Mouse (Mus musculus) midbrain, embryonic 11.5 days (tissue): ENCODE results near the gene Cldn7. TPM values are rescaled to one million over a fixed set of nuclear protein-coding genes. Genes with fewer than 3 reads are reported as not detected.
"Not testable (repeated sequence)": the region's sequence is repeated elsewhere in the genome, so short reads cannot be mapped to it uniquely, and the experiment has no call there.

Experiments
- ATAC-seq: fragments of 200-750 bp; cut with Nextera tagmentation; 2 replicates; pipeline ENCODE4 v1.8.0; 2017; ENCODE audit warnings: moderate TSS enrichment, moderate library complexity; ENCODE audit not compliant: low FRiP score
- DNase-seq: peaks from one replicate; pipeline ENCODE4 v3.0.0; 2015; ENCODE audit warnings: low spot score; ENCODE audit errors: missing footprints
- H3K27ac ChIP-seq: fragments of 300-500 bp; sonication (generic); 2 replicates; pipeline ENCODE4 v1.5.1; 2014; ENCODE audit warnings: low read depth, low read length
- H3K27me3 ChIP-seq: fragments of 300-500 bp; sonication (generic); 2 replicates; pipeline ENCODE4 v1.6.1; 2014; ENCODE audit warnings: mild to moderate bottlenecking, low read length, moderate library complexity, mixed read lengths; ENCODE audit not compliant: control insufficient read depth, insufficient read depth
- H3K36me3 ChIP-seq: fragments of 300-500 bp; sonication (generic); 2 replicates; pipeline ENCODE4 v1.6.1; 2014; ENCODE audit warnings: mild to moderate bottlenecking, low read length, moderate library complexity, mixed read lengths; ENCODE audit not compliant: control insufficient read depth, insufficient read depth
- H3K4me1 ChIP-seq: fragments of 300-500 bp; sonication (generic); 2 replicates; pipeline ENCODE4 v1.6.1; 2014; ENCODE audit warnings: low read length; ENCODE audit not compliant: control insufficient read depth, insufficient read depth
- H3K4me2 ChIP-seq: fragments of 300-500 bp; sonication (generic); 2 replicates; pipeline ENCODE4 v1.6.1; 2014; ENCODE audit warnings: mild to moderate bottlenecking, moderate library complexity
- H3K4me3 ChIP-seq: fragments of 300-500 bp; sonication (generic); 2 replicates; pipeline ENCODE4 v1.5.1; 2014; ENCODE audit warnings: low read depth, low read length
- H3K9ac ChIP-seq: fragments of 300-500 bp; sonication (generic); 2 replicates; pipeline ENCODE4 v1.6.1; 2014; ENCODE audit warnings: low read length
- H3K9me3 ChIP-seq: fragments of 300-500 bp; sonication (generic); 2 replicates; pipeline ENCODE4 v1.6.1; 2016; ENCODE audit warnings: low read length; ENCODE audit not compliant: control insufficient read depth
- WGBS: fragments of 180-500 bp; shearing (Covaris S2); extraction: QIAGEN DNeasy Blood & Tissue Kit; methylation state at CpG from one replicate; pipeline ENCODE4 v1.1.7; 2014; 5-methylcytosine and 5-hydroxymethylcytosine counted together
- polyA plus RNA-seq: library from polyadenylated mRNA; unstranded; fragments of >200 nt; fragmentation: Nextera tagmentation; extraction: Ambion mirVana; gene quantifications from 2 replicates; pipeline ENCODE4 v1.2.1, GENCODE M21; 2014

Gene Cldn7
- 2.3 and 2.7 TPM in 2 replicates for polyA plus RNA-seq

- H3K4me2 ChIP-seq, result no peak within 1 kb of the TSS
- 13% methylated on average over 24 of the region's 24 CpGs for WGBS
- no peaks in the 10 kb centered on the region for H3K9me3 ChIP-seq
- no peak within 1 kb of the TSS for H3K9ac ChIP-seq
- no peak within 1 kb of the TSS for H3K4me3 ChIP-seq
- ATAC-seq (no peak), DNase-seq (peak; percentile 92)
- peaks cover 7% of the 10 kb centered on the region; the same call in 1 of the 2 replicates for H3K36me3 ChIP-seq
- H3K4me1 ChIP-seq, result peaks cover 6% of the 10 kb centered on the region; the same call in 1 of the 2 replicates
- H3K27me3 ChIP-seq, result peaks cover 54% of the 10 kb centered on the region
- no peak within 1 kb of the TSS for H3K27ac ChIP-seq
These were observed at the start of gene Cldn7 for GRCm38 (mm10) chr11:69964650-69965270. Gene Cldn7, plus strand, starts transcription at chr11:69964779.

- H3K27ac ChIP-seq, result no peak overlapping the region
- peaks cover 33% of the 10 kb centered on the region for H3K4me1 ChIP-seq
These were observed 49.6 kb upstream of the Cldn7 start for GRCm38 (mm10) chr11:69914917-69915430.

GRCm38 (mm10) chr11:69915667-69916627, 48.6 kb upstream of the Cldn7 start:
- WGBS, result 65% methylated on average over 5 of the region's 5 CpGs
- ATAC-seq, result no peak
- Histone ChIP-seq H3K27me3 (no peaks in the 10 kb centered on the region), H3K9me3 (no peaks in the 10 kb centered on the region), H3K9ac (no peak overlapping the region), H3K36me3 (peaks cover 37% of the 10 kb centered on the region), H3K4me3 (no peak overlapping the region), H3K4me2 (peak overlapping the region; percentile 74; the same call in 1 of the 2 replicates), H3K27ac (no peak overlapping the region), H3K4me1 (peaks cover 33% of the 10 kb centered on the region)
- DNase-seq, result peak; percentile 72

More at GRCm38 (mm10) chr11:69914917-69915430, 49.6 kb upstream of the Cldn7 start:
- peak overlapping the region; percentile 74 for H3K4me2 ChIP-seq
- 41% methylated on average over 9 of the region's 9 CpGs for WGBS
- DNase-seq (no peak), ATAC-seq (no peak)
- no peaks in the 10 kb centered on the region for H3K27me3 ChIP-seq
- H3K9ac ChIP-seq, result peak overlapping the region; percentile 89; the same call in 1 of the 2 replicates
- peak overlapping the region; percentile 72 for H3K4me3 ChIP-seq
- H3K9me3 ChIP-seq, result no peaks in the 10 kb centered on the region
- peaks cover 47% of the 10 kb centered on the region for H3K36me3 ChIP-seq

- DNase-seq, result peak; percentile 72
- Histone ChIP-seq H3K36me3 (peaks cover 30% of the 10 kb centered on the region), H3K4me1 (peaks cover 33% of the 10 kb centered on the region)
- WGBS, result 73% methylated on average over 7 of the region's 7 CpGs
- H3K4me2 ChIP-seq, H3K9ac ChIP-seq, H3K27me3 ChIP-seq, H3K9me3 ChIP-seq, H3K4me3 ChIP-seq, ATAC-seq, H3K27ac ChIP-seq: not testable (repeated sequence)
These were observed 47.8 kb upstream of the Cldn7 start for GRCm38 (mm10) chr11:69916652-69917378.

- H3K27ac ChIP-seq, result no peak overlapping the region
- no peak overlapping the region for H3K4me2 ChIP-seq
- no peaks in the 10 kb centered on the region for H3K27me3 ChIP-seq
- H3K4me3 ChIP-seq, result no peak overlapping the region
- no peak for ATAC-seq
- peaks cover 24% of the 10 kb centered on the region for H3K36me3 ChIP-seq
- no peak overlapping the region for H3K9ac ChIP-seq
- WGBS, result 89% methylated on average over 8 of the region's 8 CpGs
- H3K9me3 ChIP-seq, result no peaks in the 10 kb centered on the region
- peaks cover 35% of the 10 kb centered on the region for H3K4me1 ChIP-seq
- no peak for DNase-seq
These were observed 47.1 kb upstream of the Cldn7 start for GRCm38 (mm10) chr11:69917379-69917948.

GRCm38 (mm10) chr11:69918118-69918517, 46.5 kb upstream of the Cldn7 start:
- DNase-seq, result no peak
- no peak for ATAC-seq
- WGBS, result 89% methylated on average over 5 of the region's 5 CpGs
- Histone ChIP-seq H3K4me2 (no peak overlapping the region), H3K27ac (no peak overlapping the region), H3K4me3 (no peak overlapping the region; the same call in 1 of the 2 replicates), H3K36me3 (peaks cover 21% of the 10 kb centered on the region), H3K9ac (no peak overlapping the region), H3K9me3 (no peaks in the 10 kb centered on the region), H3K4me1 (peaks cover 34% of the 10 kb centered on the region), H3K27me3 (no peaks in the 10 kb centered on the region)

- 84% methylated on average over 9 of the region's 9 CpGs for WGBS
- Histone ChIP-seq H3K4me3 (peak overlapping the region; percentile 95; the same call in 1 of the 2 replicates), H3K27me3 (no peaks in the 10 kb centered on the region), H3K9ac (no peak overlapping the region), H3K27ac (no peak overlapping the region), H3K4me1 (peaks cover 29% of the 10 kb centered on the region), H3K9me3 (no peaks in the 10 kb centered on the region), H3K36me3 (peaks cover 21% of the 10 kb centered on the region), H3K4me2 (peak overlapping the region; percentile 87)
- DNase-seq (no peak), ATAC-seq (no peak)
These were observed 45.5 kb upstream of the Cldn7 start for GRCm38 (mm10) chr11:69919053-69919452.

- 3% methylated on average over 17 of the region's 17 CpGs for WGBS
- Histone ChIP-seq H3K4me1 (peaks cover 25% of the 10 kb centered on the region), H3K4me3 (peak overlapping the region; percentile 95), H3K27ac (peak overlapping the region; percentile 88), H3K36me3 (peaks cover 21% of the 10 kb centered on the region), H3K4me2 (peak overlapping the region; percentile 87), H3K27me3 (no peaks in the 10 kb centered on the region), H3K9ac (peak overlapping the region; percentile 94), H3K9me3 (no peaks in the 10 kb centered on the region)
- DNase-seq (peak; percentile 95), ATAC-seq (no peak)
These were observed 44.8 kb upstream of the Cldn7 start for GRCm38 (mm10) chr11:69919661-69920265.
